Mouse (Mus musculus): ENCODE measurements at regions not wholly inside any gene's neighbourhood (a gene's known extent, or its start where the extent isn't known, plus 50 kb on each side); places are given as distances from the start of the nearest gene placed in this dataset.

DNA sequence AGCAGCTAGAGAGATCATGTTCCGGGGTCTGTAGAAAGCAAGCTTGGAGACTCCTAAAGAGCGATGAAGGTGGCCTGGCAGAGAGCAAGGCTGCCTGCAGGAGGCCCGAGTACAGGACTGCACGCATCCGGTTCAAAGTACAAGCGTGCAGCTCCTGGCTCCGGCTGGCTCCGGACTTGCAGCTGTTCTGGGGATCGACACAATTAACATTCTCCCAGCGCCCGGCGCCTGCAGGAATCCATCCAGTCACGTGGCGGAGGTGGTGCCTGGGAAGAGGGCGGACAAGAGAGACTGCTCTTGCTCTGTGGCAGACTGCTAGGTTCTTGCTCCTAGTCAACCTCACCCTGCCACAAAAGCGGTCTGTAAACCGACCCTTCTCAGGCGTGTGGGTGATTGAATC is 86.9 kb downstream of the Bdh1 start:
- H3K27me3 ChIP-seq (ENCODE audit: control insufficient read depth, insufficient read depth, low read length), result no peaks in the 10 kb centered on the region
- 0 out of 2 replicates have a peak, but pooled peaks cover 3% of the 10 kb centered on the region for H3K9me3 ChIP-seq (ENCODE audit: control insufficient read depth, low read length)
- peak overlapping the region; percentile 63 for H3K27ac ChIP-seq (ENCODE audit: low read depth, low read length)
- peak overlapping the region; percentile 29 for H3K4me2 ChIP-seq (replicated peaks; ENCODE audit: low read depth, low read length)
- peaks cover 7% of the 10 kb centered on the region for H3K4me1 ChIP-seq (ENCODE audit: control insufficient read depth, insufficient read depth, low read length)
- H3K36me3 ChIP-seq (ENCODE audit: control insufficient read depth, insufficient read depth, low read length), result no peaks in the 10 kb centered on the region
- peak overlapping the region; percentile 18; the same call in 1 of the 2 replicates for H3K9ac ChIP-seq (ENCODE audit: low read depth, low read length)
- peak; percentile 92 for ATAC-seq (ENCODE audit: low FRiP score, low TSS enrichment)
- H3K4me3 ChIP-seq (ENCODE audit: low read length), result no peak overlapping the region
- whole genome bisulfite sequencing, result under 1% methylated on average over 18 of the region's 18 CpGs

DNA sequence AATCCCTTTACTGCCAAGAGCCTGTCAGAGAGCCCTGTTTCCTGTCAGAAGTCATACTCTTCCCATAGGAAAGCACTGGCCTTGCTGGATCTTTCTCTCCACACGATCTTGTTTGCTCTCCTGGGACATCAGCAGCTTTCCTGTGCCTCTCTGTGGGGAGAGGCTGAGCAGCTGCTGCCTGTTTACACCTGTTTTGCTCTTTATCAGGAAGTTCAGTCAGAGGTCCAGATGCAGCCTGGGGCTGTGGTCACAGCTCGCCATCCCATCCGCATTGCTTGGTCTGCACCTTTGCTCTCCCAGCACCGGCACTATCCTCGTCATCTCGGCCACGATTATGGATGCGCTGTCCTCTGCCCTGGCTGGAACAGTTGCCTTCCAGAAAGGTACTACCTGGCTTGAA is 88.0 kb downstream of the Bdh1 start:
- Histone ChIP-seq H3K27me3 (ENCODE audit: control insufficient read depth, insufficient read depth, low read length) (no peaks in the 10 kb centered on the region), H3K36me3 (ENCODE audit: control insufficient read depth, insufficient read depth, low read length) (no peaks in the 10 kb centered on the region), H3K4me1 (ENCODE audit: control insufficient read depth, insufficient read depth, low read length) (peaks cover 7% of the 10 kb centered on the region), H3K4me3 (ENCODE audit: low read length) (no peak overlapping the region), H3K4me2 (replicated peaks; ENCODE audit: low read depth, low read length) (no peak overlapping the region), H3K9me3 (ENCODE audit: control insufficient read depth, low read length) (0 out of 2 replicates have a peak, but pooled peaks cover 3% of the 10 kb centered on the region), H3K27ac (ENCODE audit: low read depth, low read length) (no peak overlapping the region), H3K9ac (ENCODE audit: low read depth, low read length) (no peak overlapping the region)
- ATAC-seq (ENCODE audit: low FRiP score, low TSS enrichment), result no peak
- 81% methylated on average over 8 of the region's 8 CpGs for WGBS

DNA sequence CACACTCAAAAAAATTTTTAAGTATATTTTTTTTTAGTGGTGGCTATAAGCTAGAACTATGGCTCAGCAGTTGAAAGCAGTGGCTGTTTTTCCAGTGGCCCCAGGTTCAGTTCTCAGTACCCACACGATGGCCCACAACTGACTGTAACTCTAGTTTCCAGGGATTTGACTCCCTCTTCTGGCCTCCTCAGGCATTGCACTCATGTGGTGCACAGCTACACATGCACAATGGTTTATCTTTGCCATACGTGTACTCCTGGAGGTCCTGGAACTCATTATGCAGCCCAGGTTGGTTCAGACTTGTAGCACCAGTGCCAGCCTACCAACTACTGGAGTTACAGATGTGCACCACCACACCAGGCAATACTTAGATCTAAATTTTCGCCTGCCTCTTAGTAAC is 96.7 kb downstream of the Bdh1 start:
- 95% methylated on average over 3 of the region's 3 CpGs for WGBS
- no peaks in the 10 kb centered on the region for H3K4me1 ChIP-seq (ENCODE audit: control insufficient read depth, insufficient read depth, low read length)
- no peak overlapping the region for H3K4me2 ChIP-seq (replicated peaks; ENCODE audit: low read depth, low read length)

DNA sequence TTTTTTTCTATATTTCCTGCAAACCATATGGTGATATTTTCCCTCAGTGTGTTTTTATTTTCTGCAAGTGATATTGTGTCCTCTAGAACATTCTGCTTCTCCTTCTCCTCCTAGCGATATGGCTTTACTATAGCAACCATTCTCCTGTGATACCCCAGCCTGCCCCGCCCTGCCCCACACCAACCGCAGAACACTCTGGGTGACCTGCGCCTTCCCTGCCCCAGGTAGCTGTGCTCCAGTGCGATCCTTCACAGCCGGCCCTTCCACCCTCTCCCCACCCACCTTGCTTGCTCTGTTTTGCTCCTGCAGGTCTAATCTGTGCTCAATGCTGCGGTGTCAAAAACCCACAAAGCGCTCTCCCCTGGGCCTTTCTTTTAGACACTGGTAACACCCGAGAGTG is 98.0 kb downstream of the Bdh1 start:
- 86% methylated on average over 9 of the region's 9 CpGs for WGBS
- no peaks in the 10 kb centered on the region for H3K36me3 ChIP-seq (ENCODE audit: control insufficient read depth, insufficient read depth, low read length)
- no peak overlapping the region for H3K4me3 ChIP-seq (ENCODE audit: low read length)
- H3K27me3 ChIP-seq (ENCODE audit: control insufficient read depth, insufficient read depth, low read length), result no peaks in the 10 kb centered on the region
- no peak overlapping the region for H3K4me2 ChIP-seq (replicated peaks; ENCODE audit: low read depth, low read length)
- H3K9ac ChIP-seq (ENCODE audit: low read depth, low read length), result no peak overlapping the region
- no peak overlapping the region for H3K27ac ChIP-seq (ENCODE audit: low read depth, low read length)
- ATAC-seq (ENCODE audit: low FRiP score, low TSS enrichment), result no peak
- H3K4me1 ChIP-seq (ENCODE audit: control insufficient read depth, insufficient read depth, low read length), result no peaks in the 10 kb centered on the region
- H3K9me3 ChIP-seq (ENCODE audit: control insufficient read depth, low read length), result no peaks in the 10 kb centered on the region

More for the DNA sequence above, 96.7 kb downstream of the Bdh1 start:
- no peaks in the 10 kb centered on the region for H3K27me3 ChIP-seq (ENCODE audit: control insufficient read depth, insufficient read depth, low read length)
- no peak overlapping the region for H3K9ac ChIP-seq (ENCODE audit: low read depth, low read length)
- no peaks in the 10 kb centered on the region for H3K9me3 ChIP-seq (ENCODE audit: control insufficient read depth, low read length)
- no peak overlapping the region for H3K4me3 ChIP-seq (ENCODE audit: low read length)
- H3K27ac ChIP-seq (ENCODE audit: low read depth, low read length), result no peak overlapping the region
- H3K36me3 ChIP-seq (ENCODE audit: control insufficient read depth, insufficient read depth, low read length), result no peaks in the 10 kb centered on the region
- no peak for ATAC-seq (ENCODE audit: low FRiP score, low TSS enrichment)

DNA sequence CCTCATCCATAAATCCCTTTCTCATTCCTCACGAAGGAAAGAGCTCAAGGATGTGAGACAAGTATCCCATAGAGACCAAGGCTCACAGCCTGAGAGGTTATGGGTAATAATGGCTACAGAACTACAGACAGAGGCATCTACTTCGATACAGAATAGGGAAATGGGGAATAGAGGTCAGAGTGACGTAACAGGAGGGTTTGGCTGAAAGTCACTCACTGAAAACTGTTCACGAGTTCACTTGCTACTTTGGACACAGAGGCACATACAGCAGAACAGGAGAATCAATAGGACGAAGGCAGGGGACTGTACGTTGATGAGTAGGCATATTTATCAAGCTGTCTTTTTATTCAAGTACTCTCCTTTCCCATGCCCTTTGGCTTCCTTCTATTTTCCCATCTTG is 99.7 kb downstream of the Bdh1 start:
- Histone ChIP-seq H3K4me3 (ENCODE audit: low read length) (no peak overlapping the region), H3K4me1 (ENCODE audit: control insufficient read depth, insufficient read depth, low read length) (no peaks in the 10 kb centered on the region), H3K9ac (ENCODE audit: low read depth, low read length) (no peak overlapping the region), H3K4me2 (replicated peaks; ENCODE audit: low read depth, low read length) (no peak overlapping the region), H3K27ac (ENCODE audit: low read depth, low read length) (no peak overlapping the region), H3K27me3 (ENCODE audit: control insufficient read depth, insufficient read depth, low read length) (no peaks in the 10 kb centered on the region), H3K9me3 (ENCODE audit: control insufficient read depth, low read length) (no peaks in the 10 kb centered on the region), H3K36me3 (ENCODE audit: control insufficient read depth, insufficient read depth, low read length) (no peaks in the 10 kb centered on the region)
- no peak for ATAC-seq (ENCODE audit: low FRiP score, low TSS enrichment)
- WGBS, result 71% methylated on average over 6 of the region's 6 CpGs

DNA sequence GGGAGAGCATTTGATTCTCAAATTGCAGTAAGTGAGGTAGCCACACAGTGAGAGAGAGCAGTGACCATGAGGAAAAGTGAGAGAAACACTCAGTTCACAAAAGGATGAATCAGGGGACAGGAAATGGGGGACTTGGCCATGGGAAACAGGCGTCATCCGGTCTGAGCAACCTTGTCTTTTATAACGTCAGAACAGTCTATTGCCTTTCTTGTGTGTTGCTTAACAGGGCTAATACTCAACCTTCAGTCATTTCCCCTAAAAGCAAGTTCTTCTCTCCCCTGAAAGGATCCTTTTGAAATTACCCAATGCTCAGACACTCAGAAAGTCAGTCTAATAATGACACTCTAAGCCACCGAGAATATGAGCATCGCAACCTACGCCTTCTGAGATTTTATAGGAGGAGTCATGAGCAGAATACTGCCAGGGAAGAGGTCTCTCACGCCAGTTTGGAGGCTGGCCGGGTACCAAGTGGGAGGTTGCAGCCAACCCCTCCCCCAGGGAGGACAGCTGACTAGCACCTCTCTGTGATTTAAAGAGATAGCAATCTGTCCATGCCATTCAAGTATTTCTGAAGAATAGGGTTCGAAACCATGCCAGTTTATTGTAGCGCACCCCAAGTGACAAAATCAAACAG is 104.7 kb downstream of the Bdh1 start:
- Histone ChIP-seq H3K36me3 (ENCODE audit: control insufficient read depth, insufficient read depth, low read length) (no peaks in the 10 kb centered on the region), H3K9me3 (ENCODE audit: control insufficient read depth, low read length) (no peaks in the 10 kb centered on the region), H3K4me2 (replicated peaks; ENCODE audit: low read depth, low read length) (no peak overlapping the region), H3K9ac (ENCODE audit: low read depth, low read length) (no peak overlapping the region), H3K4me3 (ENCODE audit: low read length) (no peak overlapping the region), H3K27me3 (ENCODE audit: control insufficient read depth, insufficient read depth, low read length) (no peaks in the 10 kb centered on the region), H3K4me1 (ENCODE audit: control insufficient read depth, insufficient read depth, low read length) (no peaks in the 10 kb centered on the region), H3K27ac (ENCODE audit: low read depth, low read length) (no peak overlapping the region)
- no peak for ATAC-seq (ENCODE audit: low FRiP score, low TSS enrichment)
- WGBS, result 51% methylated on average over 10 of the region's 10 CpGs

DNA sequence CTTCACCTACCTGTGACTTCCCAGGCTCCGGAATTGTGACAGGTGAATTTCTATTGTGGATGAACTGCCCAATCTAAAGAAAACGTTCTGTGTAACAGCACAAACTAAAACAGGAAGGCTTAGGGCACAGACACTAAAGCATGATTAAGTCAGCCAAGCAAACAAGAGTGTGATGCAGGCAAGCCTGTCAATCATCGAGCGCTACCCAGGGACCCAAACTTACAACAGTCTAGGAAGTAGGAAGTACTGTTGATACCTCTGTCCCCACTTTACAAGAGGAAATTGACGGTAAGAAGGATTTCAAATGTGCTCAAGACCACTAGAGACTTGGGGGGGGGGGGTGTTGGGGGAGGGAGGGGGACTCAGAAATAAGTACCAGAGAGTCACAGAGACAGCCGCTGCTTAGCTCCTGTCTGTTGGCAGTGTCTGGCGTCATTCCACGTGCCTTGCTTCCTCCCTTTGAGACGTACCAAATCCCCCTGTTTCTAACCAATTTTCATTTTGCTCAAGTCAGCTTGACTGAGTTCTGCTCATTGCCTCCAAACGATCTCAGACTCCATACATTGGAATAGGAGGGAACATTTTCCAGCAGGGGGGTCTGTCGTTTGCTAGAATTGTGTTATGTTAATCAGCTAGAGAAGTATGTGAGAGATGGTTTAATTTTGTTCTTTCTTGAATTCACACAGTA is 106.7 kb downstream of the Bdh1 start:
- Histone ChIP-seq H3K4me3 (ENCODE audit: low read length) (no peak overlapping the region), H3K4me2 (replicated peaks; ENCODE audit: low read depth, low read length) (no peak overlapping the region), H3K9me3 (ENCODE audit: control insufficient read depth, low read length) (no peaks in the 10 kb centered on the region), H3K27me3 (ENCODE audit: control insufficient read depth, insufficient read depth, low read length) (no peaks in the 10 kb centered on the region), H3K27ac (ENCODE audit: low read depth, low read length) (no peak overlapping the region), H3K4me1 (ENCODE audit: control insufficient read depth, insufficient read depth, low read length) (peaks cover 9% of the 10 kb centered on the region; the same call in 1 of the 2 replicates), H3K36me3 (ENCODE audit: control insufficient read depth, insufficient read depth, low read length) (no peaks in the 10 kb centered on the region), H3K9ac (ENCODE audit: low read depth, low read length) (no peak overlapping the region)
- no peak for ATAC-seq (ENCODE audit: low FRiP score, low TSS enrichment)
- WGBS, result 74% methylated on average over 11 of the region's 11 CpGs

DNA sequence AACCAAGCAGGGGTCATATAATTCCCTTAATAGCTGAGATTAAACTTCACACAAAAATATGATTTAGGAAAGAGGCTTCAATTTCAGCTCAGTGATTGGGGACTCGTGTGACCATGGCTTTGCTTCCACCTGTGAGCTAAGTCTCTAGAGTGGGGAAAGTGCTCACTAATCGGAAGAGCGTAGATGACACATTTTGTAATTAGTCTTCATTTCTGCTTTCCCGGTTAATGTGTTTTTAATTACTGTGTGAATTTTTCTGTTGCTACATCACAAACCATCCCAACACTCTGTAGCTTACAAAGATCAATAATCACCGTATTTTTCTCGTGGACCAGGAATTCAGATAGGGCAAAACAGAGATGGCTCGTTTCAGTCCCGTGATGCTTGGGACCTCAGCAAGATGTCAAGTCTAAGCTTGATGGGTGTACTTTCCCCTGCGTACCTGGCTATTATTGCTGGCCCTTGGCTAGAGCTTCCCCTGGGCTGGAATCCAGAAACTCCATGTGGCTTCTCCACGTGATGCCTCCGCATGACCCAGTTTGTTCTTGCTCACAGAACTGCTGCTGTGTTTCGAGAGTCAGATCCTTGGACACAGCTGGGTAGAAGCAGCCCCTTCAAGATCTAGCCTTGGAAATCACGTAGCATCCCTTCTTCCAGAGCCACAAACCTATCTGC is 107.3 kb downstream of the Bdh1 start:
- Histone ChIP-seq H3K4me2 (replicated peaks; ENCODE audit: low read depth, low read length) (no peak overlapping the region), H3K9ac (ENCODE audit: low read depth, low read length) (no peak overlapping the region), H3K27me3 (ENCODE audit: control insufficient read depth, insufficient read depth, low read length) (no peaks in the 10 kb centered on the region), H3K36me3 (ENCODE audit: control insufficient read depth, insufficient read depth, low read length) (no peaks in the 10 kb centered on the region), H3K27ac (ENCODE audit: low read depth, low read length) (no peak overlapping the region), H3K4me3 (ENCODE audit: low read length) (no peak overlapping the region), H3K4me1 (ENCODE audit: control insufficient read depth, insufficient read depth, low read length) (peaks cover 9% of the 10 kb centered on the region; the same call in 1 of the 2 replicates), H3K9me3 (ENCODE audit: control insufficient read depth, low read length) (no peaks in the 10 kb centered on the region)
- no peak for ATAC-seq (ENCODE audit: low FRiP score, low TSS enrichment)
- 89% methylated on average over 13 of the region's 13 CpGs for WGBS

DNA sequence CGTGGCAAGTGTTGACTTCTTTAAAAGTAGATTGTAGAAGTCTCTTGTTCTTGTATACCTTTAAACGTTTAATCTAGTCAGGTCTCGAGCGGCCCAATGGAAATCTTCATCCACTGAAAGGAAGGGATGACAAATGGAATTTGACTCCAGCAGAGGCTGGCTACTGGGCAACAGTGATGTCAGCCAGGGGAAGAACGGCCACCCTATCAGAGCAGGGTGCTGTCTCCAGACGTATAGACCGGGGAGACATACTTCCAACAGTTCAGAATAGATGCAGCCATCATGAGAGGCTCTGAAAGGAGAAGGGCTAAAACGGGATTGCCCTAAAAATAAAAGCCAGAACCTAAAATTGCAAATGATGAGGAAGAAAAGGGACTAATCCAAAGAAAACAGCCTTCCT is 108.0 kb downstream of the Bdh1 start:
- Histone ChIP-seq H3K9ac (ENCODE audit: low read depth, low read length) (no peak overlapping the region), H3K27ac (ENCODE audit: low read depth, low read length) (no peak overlapping the region), H3K4me1 (ENCODE audit: control insufficient read depth, insufficient read depth, low read length) (peaks cover 9% of the 10 kb centered on the region; the same call in 1 of the 2 replicates), H3K4me3 (ENCODE audit: low read length) (no peak overlapping the region), H3K9me3 (ENCODE audit: control insufficient read depth, low read length) (no peaks in the 10 kb centered on the region), H3K4me2 (replicated peaks; ENCODE audit: low read depth, low read length) (no peak overlapping the region), H3K27me3 (ENCODE audit: control insufficient read depth, insufficient read depth, low read length) (no peaks in the 10 kb centered on the region), H3K36me3 (ENCODE audit: control insufficient read depth, insufficient read depth, low read length) (no peaks in the 10 kb centered on the region)
- ATAC-seq (ENCODE audit: low FRiP score, low TSS enrichment), result no peak
- 90% methylated on average over 8 of the region's 8 CpGs for WGBS

All from kidney, embryonic 14.5 days (tissue).